In the genomic region with DNA sequence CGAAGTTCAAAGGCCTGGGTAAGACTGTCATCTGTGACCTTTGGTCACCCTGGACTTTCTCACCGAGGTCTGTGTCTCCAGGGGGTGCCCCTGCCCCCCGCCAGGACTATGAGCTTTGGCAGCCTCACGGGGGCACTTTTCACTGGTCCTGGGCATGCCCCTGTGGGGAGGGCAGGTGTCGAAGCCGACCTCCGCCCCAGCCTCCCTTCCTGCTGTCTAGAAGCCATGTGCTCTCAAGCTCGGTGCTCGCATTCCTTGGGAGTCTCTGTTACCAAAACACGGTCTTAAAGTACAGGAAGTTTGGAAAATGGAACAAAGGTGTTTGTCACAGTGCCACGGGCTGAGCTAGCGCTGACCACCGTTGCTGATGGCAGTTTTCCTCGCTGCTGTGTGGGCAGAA, we compare ENCODE assay signal across 9 mouse cellular contexts. TPM values are rescaled to one million over a fixed set of nuclear protein-coding genes. Genes with fewer than 3 reads are reported as not detected.
DNase-seq lines count a peak whose midpoint lies in the region; ATAC-seq and TF ChIP-seq lines count a peak whose summit lies in the region.
"Had no signal": no experiment of that assay in that cellular context is flagged by ENCODE, and none has a peak within 500 bp of the region (broad histone marks: within the 10 kb centered on the region; RNA-seq: fewer than 3 reads in every experiment).

No protein-coding gene starts in this region.

- WGBS in hindbrain, embryonic 13.5 days = 43% methylated on average over 14 of the region's 14 CpGs
- 36% methylated on average over 14 of the region's 14 CpGs for WGBS in lung, embryonic 15.5 days

- no peak overlapping the region for H3K4me3 ChIP-seq in hindbrain, embryonic 13.5 days
- no peak overlapping the region for H3K4me3 ChIP-seq in lung, embryonic 15.5 days
- H3K4me3 ChIP-seq: stomach, embryonic 15.5 days had no signal

- H3K4me1 ChIP-seq in hindbrain, embryonic 13.5 days (replicated peaks) = peaks cover 49% of the 10 kb centered on the region
- H3K4me1 ChIP-seq in lung, embryonic 15.5 days = peaks cover 33% of the 10 kb centered on the region

- no peaks in the 10 kb centered on the region for H3K9me3 ChIP-seq in hindbrain, embryonic 13.5 days
- no peaks in the 10 kb centered on the region for H3K9me3 ChIP-seq in lung, embryonic 15.5 days
- H3K9me3 ChIP-seq: stomach, embryonic 15.5 days had no signal

- peak overlapping the region; percentile 100 for H3K27ac ChIP-seq in hindbrain, embryonic 13.5 days
- H3K27ac ChIP-seq in lung, embryonic 15.5 days = 0 out of 2 replicates have a peak overlapping the region, but pooled peaks have one; percentile 14

- peak; percentile 58 for DNase-seq in adrenal gland, postnatal 10 days
- DNase-seq in adrenal gland, adult 18-20 months (ENCODE audit: low spot score in 2 of 2) = no peak
- DNase-seq in brain, embryonic 14.5 days (ENCODE audit: low read depth) = peak; percentile 32
- no peak for DNase-seq in thymus, postnatal 10 days (ENCODE audit: low spot score in 2 of 2)
- DNase-seq in layer of hippocampus, postnatal 10 days (ENCODE audit: low spot score in 2 of 2) = no peak
- no peak for DNase-seq in layer of hippocampus, postnatal 25 days (ENCODE audit: extremely low spot score in 1 of 2, low spot score in 1 of 2)

- TF ChIP-seq POLR2A in brain, embryonic 14.5 days (IDR thresholded peaks at IDR 0.05; ENCODE audit: borderline replicate concordance, extremely low read depth, insufficient read depth, insufficient read length, poor library complexity, severe bottlenecking) = no peak

- H3K27me3 ChIP-seq in hindbrain, embryonic 13.5 days = no peaks in the 10 kb centered on the region
- no peaks in the 10 kb centered on the region for H3K27me3 ChIP-seq in lung, embryonic 15.5 days
- H3K27me3 ChIP-seq: stomach, embryonic 15.5 days had no signal

- no peak overlapping the region for H3K4me2 ChIP-seq in hindbrain, embryonic 13.5 days
- H3K4me2 ChIP-seq in lung, embryonic 15.5 days = no peak overlapping the region
- H3K4me2 ChIP-seq: stomach, embryonic 15.5 days had no signal

- H3K9ac ChIP-seq in hindbrain, embryonic 13.5 days = no peak overlapping the region
- H3K9ac ChIP-seq in lung, embryonic 15.5 days = no peak overlapping the region
- H3K9ac ChIP-seq: stomach, embryonic 15.5 days had no signal

- ATAC-seq in hindbrain, embryonic 13.5 days (ENCODE audit: low FRiP score) = no peak
- ATAC-seq in lung, embryonic 15.5 days (ENCODE audit: borderline replicate concordance, extremely low read depth, low FRiP score, low TSS enrichment) = no peak

- H3K36me3 ChIP-seq in hindbrain, embryonic 13.5 days = no peaks in the 10 kb centered on the region
- no peaks in the 10 kb centered on the region for H3K36me3 ChIP-seq in lung, embryonic 15.5 days
- H3K36me3 ChIP-seq: stomach, embryonic 15.5 days had no signal

- no peak for TF ChIP-seq CTCF in brain, embryonic 14.5 days (IDR thresholded peaks at IDR 0.05; ENCODE audit: borderline replicate concordance, extremely low read depth, insufficient read depth, insufficient read length)

RNA-seq across cellular contexts. Expression of a gene that starts 52.7 kb away (rescaled TPM):
- total RNA-seq in adrenal gland, postnatal 10 days (2021) = 100 to 1,000 TPM; 111 to 183 TPM
- 100 to 1,000 TPM; 170 to 250 TPM for total RNA-seq in adrenal gland, adult 18-20 months (2021)
- polyA plus RNA-seq in brain, embryonic 14.5 days (2012; rRNA removed) = 29.6 and 29.9 TPM in 2 replicates
- 32.3 and 36.0 TPM in 2 replicates for polyA plus RNA-seq in hindbrain, embryonic 13.5 days (2015; fragmentation: Nextera tagmentation; extraction: Ambion mirVana)
- polyA plus RNA-seq in lung, embryonic 15.5 days (2015; fragmentation: Nextera tagmentation; extraction: Ambion mirVana) = 26.1 and 26.5 TPM in 2 replicates
- 10 to 100 TPM; 29.2 to 31.3 TPM for total RNA-seq in layer of hippocampus, postnatal 10 days (2021)
- 10 to 100 TPM; 41.8 to 42.4 TPM for total RNA-seq in layer of hippocampus, postnatal 25 days (2021)

Comparison
In these comparisons a context has a peak if more than half of its experiments do, and no peak if none do; other contexts are left out.
1. DNase-seq: peak in adrenal gland, postnatal 10 days (single experiment) and brain, embryonic 14.5 days (single experiment); none in adrenal gland, adult 18-20 months (0 of 2), thymus, postnatal 10 days (0 of 2), layer of hippocampus, postnatal 10 days (0 of 2) and layer of hippocampus, postnatal 25 days (0 of 2).